Mouse (Mus musculus) layer of hippocampus, adult 2 months (tissue): ENCODE measurements around the gene Dnajb12. TPM values are rescaled to one million over a fixed set of nuclear protein-coding genes. Genes with fewer than 3 reads are reported as not detected.

ENCODE experiments used
- DNase-seq, 2 experiments: peaks; one replicate each; pipeline ENCODE4 v3.0.0; 2022; ENCODE audit warnings: low spot score in 2 of 2
- H3K27ac ChIP-seq: fragments of 200-600 bp; 2 replicates; pipeline ENCODE4 v1.8.1; 2022
- H3K4me3 ChIP-seq: fragments of 200-600 bp; 2 replicates; pipeline ENCODE4 v1.8.1; 2022; ENCODE audit warnings: mild to moderate bottlenecking
- CTCF ChIP-seq: fragments of 200-600 bp; conservative IDR thresholded peaks from 2 replicates; pipeline ENCODE4 v1.8.1; 2022; ENCODE audit warnings: antibody characterized with exemption, mild to moderate bottlenecking, moderate library complexity
- total RNA-seq, 2 experiments: library from RNA; stranded (reverse); gene quantifications; 2 replicates each; pipeline ENCODE4 v1.2.3; 2021

The Dnajb12 gene
- total RNA-seq, 2 experiments from 2014 or later = 54.4 to 56.8 TPM

GRCm38 (mm10) chr10:59903170-59903569 is 23.8 kb downstream of the Dnajb12 start:
- DNase-seq = no peak
- TF ChIP-seq CTCF = no peak
- Histone ChIP-seq H3K27ac (peak overlapping the region; percentile 99), H3K4me3 (no peak overlapping the region)

GRCm38 (mm10) chr10:59907080-59907609 is 27.8 kb downstream of the Dnajb12 start:
- TF ChIP-seq CTCF = no peak
- H3K4me3 ChIP-seq = no peak overlapping the region
- no peak for DNase-seq
- H3K27ac ChIP-seq = no peak overlapping the region

- no peak for TF ChIP-seq CTCF
- DNase-seq = no peak
Measured at GRCm38 (mm10) chr10:59907695-59908299, 28.4 kb downstream of the Dnajb12 start.

GRCm38 (mm10) chr10:59908776-59909315 is 29.5 kb downstream of the Dnajb12 start:
- TF ChIP-seq CTCF = no peak
- no peak for DNase-seq
- H3K4me3 ChIP-seq = no peak overlapping the region
- peak overlapping the region; percentile 64; the same call in 1 of the 2 replicates for H3K27ac ChIP-seq

More at GRCm38 (mm10) chr10:59907695-59908299, 28.4 kb downstream of the Dnajb12 start:
- H3K27ac ChIP-seq = peak overlapping the region; percentile 64; the same call in 1 of the 2 replicates
- H3K4me3 ChIP-seq = no peak overlapping the region

GRCm38 (mm10) chr10:59909357-59909847 is 30.0 kb downstream of the Dnajb12 start:
- no peak for DNase-seq
- Histone ChIP-seq H3K4me3 (peak overlapping the region; percentile 4; the same call in 1 of the 2 replicates), H3K27ac (peak overlapping the region; percentile 53; the same call in 1 of the 2 replicates)
- TF ChIP-seq CTCF = no peak

- peak overlapping the region; percentile 84 for H3K27ac ChIP-seq
- no peak for DNase-seq
- no peak for TF ChIP-seq CTCF
- peak overlapping the region; percentile 24; the same call in 1 of the 2 replicates for H3K4me3 ChIP-seq
Measured at GRCm38 (mm10) chr10:59911091-59911490, 31.7 kb downstream of the Dnajb12 start.

- TF ChIP-seq CTCF = no peak
- Histone ChIP-seq H3K4me3 (peak overlapping the region; percentile 24; the same call in 1 of the 2 replicates), H3K27ac (peak overlapping the region; percentile 84)
- DNase-seq = no peak
Measured at GRCm38 (mm10) chr10:59911561-59912198, 32.3 kb downstream of the Dnajb12 start.

GRCm38 (mm10) chr10:59915196-59915962 is 36.0 kb downstream of the Dnajb12 start:
- DNase-seq = no peak
- no peak for TF ChIP-seq CTCF
- Histone ChIP-seq H3K27ac (no peak overlapping the region), H3K4me3 (no peak overlapping the region)

GRCm38 (mm10) chr10:59916159-59916558 is 36.8 kb downstream of the Dnajb12 start:
- Histone ChIP-seq H3K27ac (peak overlapping the region; percentile 64; the same call in 1 of the 2 replicates), H3K4me3 (peak overlapping the region; percentile 18; the same call in 1 of the 2 replicates)
- TF ChIP-seq CTCF = no peak
- DNase-seq = no peak

- H3K27ac ChIP-seq = peak overlapping the region; percentile 64; the same call in 1 of the 2 replicates
- H3K4me3 ChIP-seq = peak overlapping the region; percentile 18; the same call in 1 of the 2 replicates
- no peak for TF ChIP-seq CTCF
- no peak for DNase-seq
Measured at GRCm38 (mm10) chr10:59916649-59917048, 37.3 kb downstream of the Dnajb12 start.

GRCm38 (mm10) chr10:59918111-59918510 is 38.8 kb downstream of the Dnajb12 start:
- Histone ChIP-seq H3K4me3 (no peak overlapping the region), H3K27ac (no peak overlapping the region)
- no peak for TF ChIP-seq CTCF
- no peak for DNase-seq

GRCm38 (mm10) chr10:59919494-59920181 is 40.3 kb downstream of the Dnajb12 start:
- Histone ChIP-seq H3K27ac (peak overlapping the region; percentile 86; the same call in 1 of the 2 replicates), H3K4me3 (no peak overlapping the region)
- TF ChIP-seq CTCF = no peak
- no peak for DNase-seq
